Mouse (Mus musculus): ENCODE measurements around the gene Gm11992.

Gene Gm11992

DNA sequence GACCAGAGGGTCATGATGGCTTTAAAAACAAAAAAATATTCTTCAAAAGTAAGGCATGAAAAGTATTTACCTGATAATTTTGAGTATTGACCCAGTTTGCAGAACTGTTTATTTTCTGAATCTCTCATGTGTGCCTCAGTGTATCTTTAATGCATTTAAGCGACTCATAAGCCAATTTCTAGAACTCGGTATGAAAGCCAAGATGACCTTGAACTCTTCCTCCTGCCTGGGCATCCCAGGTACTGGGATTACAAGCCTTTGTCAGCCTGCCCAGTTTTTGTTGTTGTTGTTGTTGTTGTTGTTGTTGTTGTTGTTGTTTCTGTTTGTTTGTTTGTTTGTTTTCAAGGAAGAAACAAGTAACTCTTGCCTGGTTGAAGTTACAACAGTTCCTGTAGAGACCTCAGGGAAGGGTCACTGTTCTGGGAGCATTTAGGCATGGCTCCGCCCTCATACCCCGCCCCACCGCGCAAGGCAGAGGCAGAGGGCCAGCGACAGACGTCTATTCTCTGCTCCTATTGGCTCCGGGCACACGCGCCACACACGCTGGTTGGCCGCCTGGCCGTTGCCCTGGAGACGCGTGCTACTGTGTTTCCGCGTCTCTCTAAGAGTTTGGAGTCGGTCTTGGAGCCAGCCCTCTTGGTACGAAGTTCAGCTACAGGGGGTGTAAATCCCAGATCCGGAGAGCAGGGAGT is at the start of gene Gm11992:
Gene Gm11992 (plus strand): TSS at position 584 of the 692 bp plus-strand sequence.
- DNase-seq (ENCODE audit: low spot score), result peak; percentile 44

- no peak for DNase-seq (ENCODE audit: low spot score)
These were observed 39.6 kb upstream of the Gm11992 start for GRCm38 (mm10) chr11:9008761-9009160.

GRCm38 (mm10) chr11:9010416-9010815 is 38.0 kb upstream of the Gm11992 start:
- no peak for DNase-seq (ENCODE audit: low spot score)

GRCm38 (mm10) chr11:9010853-9011339 is 37.5 kb upstream of the Gm11992 start, which contains the start of gene Hus1:
Hus1 (minus strand) TSS chr11:9011191.
- DNase-seq (ENCODE audit: low spot score), result peak; percentile 76

DNA sequence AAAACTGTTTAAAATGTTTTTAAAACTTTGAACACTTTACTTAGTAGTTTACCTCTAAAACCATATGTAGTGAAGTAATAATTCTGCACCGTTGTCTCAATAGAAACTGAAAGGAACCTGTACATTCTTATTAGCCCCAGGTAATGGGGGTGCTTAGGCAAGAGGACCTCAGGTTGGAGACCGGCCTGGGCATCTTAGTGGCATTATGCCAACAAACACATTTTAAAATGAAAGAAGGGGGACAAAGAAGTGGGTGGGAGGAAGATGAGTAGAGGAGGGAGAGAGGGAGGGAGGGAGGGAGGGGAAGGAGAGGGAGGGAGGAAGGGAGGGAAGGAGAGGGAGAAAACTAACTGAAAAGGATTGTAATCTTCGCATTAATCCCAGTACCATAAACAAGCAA is 37.0 kb upstream of the Gm11992 start:
- DNase-seq (ENCODE audit: low spot score), result peak; percentile 2

DNA sequence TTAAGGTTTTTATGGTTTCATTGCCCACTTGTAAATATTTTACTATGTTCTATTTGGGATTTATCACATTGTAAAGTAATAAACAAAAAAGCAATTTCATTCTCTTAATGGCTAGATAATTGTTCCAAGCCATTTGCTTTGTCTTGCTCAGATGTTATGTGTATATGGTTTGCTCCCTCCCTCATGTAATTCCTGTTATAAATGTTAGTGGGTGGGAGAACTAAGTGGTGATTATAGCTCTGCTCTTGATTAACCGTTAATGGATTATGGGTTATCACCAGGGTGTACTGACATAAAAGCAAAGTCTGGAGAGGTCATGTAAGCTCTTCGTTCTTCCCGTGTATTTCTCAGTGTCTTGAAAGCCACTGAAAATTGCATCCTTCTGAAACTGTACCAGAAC is 33.7 kb upstream of the Gm11992 start:
- DNase-seq (ENCODE audit: low spot score), result no peak

DNA sequence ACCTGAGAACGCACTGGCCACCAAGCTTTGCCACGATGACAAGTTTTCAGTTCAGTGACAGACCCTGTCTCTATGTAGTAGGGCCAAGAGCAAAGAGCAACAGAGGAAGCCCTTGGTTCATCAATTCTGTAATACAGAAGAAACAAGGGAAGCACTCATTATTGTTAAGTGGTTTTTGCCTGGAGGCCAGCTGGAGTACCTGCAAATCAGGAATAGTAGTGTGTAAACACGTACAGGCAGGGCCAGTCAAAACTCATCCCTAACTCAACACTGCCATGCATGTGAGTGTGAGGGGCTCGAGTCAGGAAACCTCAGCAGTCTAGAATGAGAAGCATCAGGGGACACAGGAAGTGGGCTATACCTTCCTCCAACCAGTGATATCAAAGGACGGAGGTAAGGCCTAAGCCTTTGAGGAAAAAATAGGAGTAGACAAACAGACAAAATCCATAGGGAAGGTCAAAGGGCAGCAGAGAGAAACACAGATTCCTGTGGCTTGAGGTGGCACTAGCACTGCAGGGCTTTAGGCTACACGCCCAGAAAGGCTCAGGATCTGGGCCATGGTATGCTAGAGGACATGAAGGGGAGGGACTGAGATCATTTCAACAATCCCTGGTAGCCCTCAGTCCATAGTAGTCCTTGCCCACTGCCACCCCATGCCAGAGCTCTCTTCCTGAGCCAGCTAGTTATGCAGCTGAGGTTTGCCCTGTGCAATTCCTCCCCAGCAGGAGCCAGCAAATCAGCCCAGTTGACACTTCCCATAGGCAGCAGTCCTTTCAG is 29.7 kb upstream of the Gm11992 start:
- no peak for DNase-seq (ENCODE audit: low spot score)

DNA sequence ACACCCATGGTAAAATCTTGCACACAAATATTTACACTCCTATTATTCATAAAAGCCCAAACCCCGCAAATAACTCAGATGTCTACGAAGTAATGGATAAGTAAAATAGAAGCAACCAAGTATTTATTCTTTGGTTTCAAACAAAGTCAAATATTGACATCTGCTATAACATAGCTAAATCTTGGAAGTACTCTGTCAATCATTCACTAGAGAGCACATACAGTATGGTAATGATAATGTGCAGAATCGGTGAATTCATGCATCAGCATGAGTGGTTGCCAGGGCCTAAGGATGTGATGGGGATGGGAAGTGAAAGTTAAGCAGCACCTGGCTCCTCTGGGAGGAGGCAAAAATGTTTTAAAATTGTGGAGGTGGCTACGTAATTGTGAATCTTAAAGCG is 28.2 kb upstream of the Gm11992 start:
- DNase-seq (ENCODE audit: low spot score), result no peak

DNA sequence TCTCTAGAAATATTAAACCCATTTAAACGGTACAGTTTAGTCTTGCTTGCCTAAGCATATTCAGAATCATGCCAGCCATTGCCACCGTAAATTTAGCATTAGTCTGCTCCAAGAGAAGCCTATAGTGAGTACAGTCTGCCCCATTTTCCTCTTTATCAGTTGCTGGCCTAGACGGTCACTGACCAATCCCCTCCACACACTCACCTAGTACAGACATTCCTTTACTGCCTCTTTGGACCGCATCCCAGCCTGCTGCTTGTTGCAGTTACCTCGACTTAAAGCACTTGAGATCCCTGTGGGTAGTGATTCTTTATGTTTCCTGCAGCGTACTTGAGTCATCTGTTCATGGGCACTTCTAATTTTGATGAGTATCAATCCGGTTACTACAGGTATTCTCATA is 23.6 kb upstream of the Gm11992 start:
- no peak for DNase-seq (ENCODE audit: low spot score)

- no peak for DNase-seq (ENCODE audit: low spot score)
These were observed 23.2 kb upstream of the Gm11992 start for GRCm38 (mm10) chr11:9025211-9025610.

DNA sequence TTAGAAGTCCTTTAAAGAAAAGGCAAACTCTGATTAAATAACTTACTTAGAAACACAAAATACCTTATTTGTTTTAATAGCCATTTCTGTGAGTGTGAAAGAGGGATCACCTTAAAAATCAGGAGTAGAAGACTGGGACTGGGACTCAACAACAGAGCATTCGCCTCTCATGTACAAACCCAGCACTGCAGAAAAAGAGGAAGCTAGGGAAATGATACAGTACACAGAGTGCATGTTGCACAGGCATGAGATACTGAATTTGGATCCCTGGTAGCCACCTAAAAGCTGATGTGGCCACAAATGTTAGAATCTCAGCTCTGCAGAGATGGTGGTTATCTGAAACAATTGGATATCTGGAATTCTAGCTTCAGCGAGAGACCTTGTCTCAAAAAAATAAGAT is 16.9 kb upstream of the Gm11992 start:
- no peak for DNase-seq (ENCODE audit: low spot score)

- no peak for DNase-seq (ENCODE audit: low spot score)
These were observed 1.8 kb upstream of the Gm11992 start for GRCm38 (mm10) chr11:9046546-9046945.

DNA sequence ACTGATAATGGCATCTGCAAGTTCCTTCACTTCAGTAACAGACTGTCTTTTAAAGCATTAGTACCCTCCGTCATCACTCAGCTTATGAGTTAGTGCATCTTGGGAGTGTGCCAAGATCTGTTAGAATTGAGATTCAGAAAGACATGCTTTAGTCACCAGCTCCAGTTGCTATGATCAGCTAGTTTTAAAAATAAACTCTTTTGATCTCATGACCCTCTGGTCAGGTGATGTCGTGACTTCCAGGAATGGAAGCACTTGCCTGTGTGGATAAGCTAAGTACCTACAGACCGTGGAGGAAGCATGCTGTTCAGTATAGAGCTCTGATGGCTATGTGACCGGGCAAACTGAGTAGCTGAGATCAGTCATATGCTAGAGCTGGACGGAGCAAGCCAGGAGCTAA is 1.4 kb upstream of the Gm11992 start:
- no peak for DNase-seq (ENCODE audit: low spot score)

DNA sequence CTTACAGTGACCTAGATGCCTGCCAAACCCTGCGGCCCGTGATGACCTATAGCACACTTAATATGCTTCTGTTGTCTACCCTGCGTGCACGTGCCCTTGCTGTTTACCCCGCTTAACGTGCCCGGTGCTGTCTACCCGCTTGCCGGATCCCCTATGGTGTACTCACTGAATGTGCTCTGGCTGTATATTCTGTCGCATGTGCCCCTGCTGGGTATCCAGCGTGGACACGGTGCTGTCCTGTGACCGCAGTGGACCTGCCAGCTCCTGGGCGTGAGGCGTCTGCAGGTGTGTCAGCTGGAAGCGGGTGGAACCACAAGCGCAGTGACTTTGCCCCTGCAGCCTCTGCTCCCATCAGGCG is 288 bp downstream of the Gm11992 start, which contains the start of gene Sun3:
Gene Sun3 (minus strand): TSS at position 289 of the 358 bp plus-strand sequence.
- DNase-seq (ENCODE audit: low spot score), result no peak

DNA sequence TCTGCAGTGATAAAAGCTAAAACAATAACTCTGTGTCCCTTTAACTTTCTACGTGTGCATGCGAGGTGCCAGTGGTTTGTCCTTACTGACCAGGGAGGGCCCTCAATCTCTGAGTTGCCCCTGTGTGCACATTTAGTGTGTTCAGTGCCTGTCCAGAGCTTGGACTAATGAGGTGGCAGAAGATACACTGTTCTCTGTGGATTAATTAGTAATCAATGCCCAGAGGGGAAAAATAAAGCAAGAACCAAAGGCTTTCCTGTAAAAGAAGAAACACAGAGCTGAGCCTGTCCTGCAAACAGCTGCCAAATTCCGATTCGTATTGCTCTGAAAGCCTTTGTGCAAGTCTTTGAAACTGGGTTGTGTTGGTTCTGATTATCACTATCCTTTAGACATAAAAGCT is 1.8 kb downstream of the Gm11992 start:
- no peak for DNase-seq (ENCODE audit: low spot score)

DNA sequence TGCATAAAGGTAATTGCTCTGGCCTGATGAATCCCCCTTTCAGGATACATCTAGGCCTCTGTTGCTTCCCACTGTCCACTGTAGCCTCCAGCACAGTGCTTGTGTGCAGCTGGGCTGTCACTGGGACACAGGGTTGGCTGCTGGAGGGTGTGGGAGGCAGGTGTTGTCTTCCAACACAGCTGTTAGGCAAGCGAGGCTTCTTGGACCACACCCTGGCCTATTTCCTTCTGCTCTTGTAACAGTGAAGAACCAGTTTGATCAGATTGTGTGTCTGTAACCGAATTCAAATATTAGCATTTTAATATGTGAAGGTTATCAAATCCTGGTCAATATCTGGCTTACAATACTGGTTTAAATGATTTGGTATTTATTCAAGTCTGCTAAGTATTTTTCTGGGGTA is 3.5 kb downstream of the Gm11992 start:
- DNase-seq (ENCODE audit: low spot score), result no peak

GRCm38 (mm10) chr11:9056937-9057336 is 8.5 kb downstream of the Gm11992 start:
- no peak for DNase-seq (ENCODE audit: low spot score)

DNA sequence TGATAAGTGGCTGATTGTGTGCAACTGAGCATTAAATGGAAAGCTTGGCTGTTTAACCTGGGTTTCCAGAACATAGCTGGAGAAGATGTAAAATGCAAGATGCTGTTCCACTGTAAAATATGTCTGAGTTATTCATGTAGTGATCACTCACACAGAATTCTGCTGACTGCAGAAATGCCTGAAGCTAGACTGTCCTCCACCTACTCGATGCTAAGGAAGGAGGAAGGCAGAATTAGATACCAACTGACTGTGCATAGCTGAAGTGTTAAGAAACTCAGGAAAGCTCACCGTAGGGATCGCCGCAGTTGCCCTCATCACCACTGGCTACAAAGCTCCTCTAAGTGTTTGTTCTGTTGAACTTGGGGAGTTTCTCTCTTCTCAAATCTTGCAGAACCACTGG is 9.3 kb downstream of the Gm11992 start:
- no peak for DNase-seq (ENCODE audit: low spot score)

DNA sequence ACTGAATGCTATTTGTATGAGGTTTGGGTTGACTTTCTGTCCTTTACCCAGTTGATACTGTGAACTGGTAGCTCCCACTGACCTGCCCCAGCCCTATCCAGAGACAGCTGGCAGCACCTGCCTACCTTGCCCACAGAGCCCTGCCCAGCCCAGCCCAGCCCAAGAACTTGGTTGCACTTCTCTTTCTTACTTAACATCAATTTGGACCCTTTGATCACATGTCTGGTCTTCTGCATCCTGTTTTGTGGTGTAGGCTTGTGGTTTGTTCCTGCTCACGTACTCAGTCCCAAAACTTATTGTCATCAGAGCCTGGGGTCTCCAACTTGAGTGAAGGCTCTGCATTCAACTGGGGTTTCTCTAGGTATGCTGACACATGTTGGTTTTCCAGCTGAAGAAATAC is 11.6 kb downstream of the Gm11992 start:
- DNase-seq (ENCODE audit: low spot score), result no peak

GRCm38 (mm10) chr11:9060484-9060883 is 12.1 kb downstream of the Gm11992 start:
- no peak for DNase-seq (ENCODE audit: low spot score)

DNA sequence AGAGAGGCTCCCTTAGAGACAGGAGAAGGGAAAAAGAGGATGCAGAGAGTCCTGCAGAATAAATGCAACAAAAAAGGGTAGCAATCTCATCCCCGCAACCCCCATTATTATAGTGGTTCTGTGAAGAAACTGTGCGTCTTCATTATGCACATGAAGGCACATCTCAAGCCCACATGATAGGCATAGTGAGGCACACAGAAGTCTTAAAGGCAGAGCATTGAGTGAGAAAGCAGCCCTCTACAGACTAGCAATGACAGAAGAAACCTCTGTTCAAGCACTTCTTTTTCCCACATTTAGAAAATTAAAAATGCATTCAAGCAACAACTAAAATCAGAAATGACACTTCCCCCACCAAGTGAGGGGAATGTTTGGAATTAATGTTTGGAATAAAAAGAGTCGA is 28.1 kb downstream of the Gm11992 start:
- no peak for DNase-seq (ENCODE audit: low spot score)

- no peak for DNase-seq (ENCODE audit: low spot score)
These were observed 64.8 kb downstream of the Gm11992 start for GRCm38 (mm10) chr11:9113189-9113588.

DNA sequence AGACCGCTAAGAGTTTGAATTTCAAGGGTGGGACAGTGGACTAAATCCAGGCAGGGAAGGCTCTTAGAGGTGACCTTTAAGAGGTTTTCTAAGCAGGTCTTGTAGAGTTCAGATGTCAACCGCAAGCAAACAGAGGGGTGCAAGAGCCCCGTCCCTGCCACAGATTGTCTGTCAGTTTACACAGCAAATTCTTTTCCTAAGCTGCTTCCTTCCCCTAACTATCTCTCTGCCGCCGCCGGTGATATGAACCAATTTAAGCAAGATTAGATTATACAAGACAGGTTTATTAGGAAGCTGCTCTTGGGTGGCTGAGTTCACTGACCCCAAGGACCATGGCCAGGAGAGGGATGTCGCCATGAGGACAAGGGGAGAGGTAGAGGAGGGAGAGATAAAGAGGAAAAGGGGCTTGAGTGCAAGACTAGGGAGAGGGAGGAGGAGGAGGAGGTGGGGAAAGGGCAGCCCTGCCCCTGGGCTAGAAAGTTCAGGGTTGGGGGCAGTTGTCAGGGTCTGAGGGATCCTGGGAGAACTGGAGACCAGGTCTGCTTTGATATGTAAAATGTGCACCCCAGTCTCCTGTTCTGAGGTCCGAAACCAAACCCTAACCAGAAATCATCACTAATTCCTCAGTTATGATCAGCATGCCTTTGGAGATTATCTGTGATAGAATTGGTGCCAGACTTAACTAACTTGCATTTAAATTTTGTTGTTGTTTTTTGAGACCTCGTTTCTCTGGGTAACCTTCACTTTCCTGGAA is 67.2 kb downstream of the Gm11992 start:
- no peak for DNase-seq (ENCODE audit: low spot score)
